9 mouse cellular contexts compared by ENCODE assay signal in the genomic region with DNA sequence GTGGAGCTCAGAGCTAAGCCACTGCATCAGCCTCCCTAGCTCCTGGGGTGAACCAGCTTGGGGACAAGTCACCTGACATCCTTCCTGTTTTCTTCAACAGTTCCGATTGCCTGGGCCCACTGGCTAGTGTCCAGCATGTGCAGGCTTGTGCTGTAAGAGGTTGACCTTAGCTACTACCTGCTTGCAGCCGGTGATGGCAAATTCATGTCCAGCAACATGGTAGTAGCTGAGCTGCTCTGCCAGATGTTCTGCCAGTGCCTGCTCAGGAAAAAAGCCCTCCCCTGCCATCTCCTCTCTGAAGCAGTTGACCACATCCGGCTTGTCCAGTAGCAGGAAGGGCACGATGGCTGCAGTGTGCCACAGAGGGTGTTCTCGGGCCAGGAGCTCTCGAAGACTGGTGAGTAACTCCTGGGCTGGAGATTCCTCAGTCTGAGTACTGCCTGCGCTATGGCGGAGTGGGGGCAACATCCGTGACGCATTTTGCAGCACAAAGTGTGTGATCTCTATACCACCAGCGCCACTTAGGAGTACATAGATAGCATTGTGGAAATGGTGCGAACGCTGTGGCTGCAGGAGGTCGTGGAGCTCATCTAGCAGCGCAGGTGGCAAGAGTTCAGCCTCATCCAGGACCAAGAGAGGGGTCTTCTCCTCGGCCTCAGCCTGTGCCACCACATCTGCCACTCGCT. TPM values are rescaled to one million over a fixed set of nuclear protein-coding genes. Genes with fewer than 3 reads are reported as not detected.
DNase-seq lines count a peak whose midpoint lies in the region; ATAC-seq and TF ChIP-seq lines count a peak whose summit lies in the region.
"Had no signal": no experiment of that assay in that cellular context is flagged by ENCODE, and none has a peak within 500 bp of the region (broad histone marks: within the 10 kb centered on the region; RNA-seq: fewer than 3 reads in every experiment).

No protein-coding gene starts in this region.

- peak overlapping the region; percentile 55 for H3K4me3 ChIP-seq in ES-Bruce4 (ENCODE audit: low read depth, low read length)
- H3K4me3 ChIP-seq in intestine, embryonic 14.5 days (ENCODE audit: low read depth, low read length), result peak overlapping the region; percentile 34; the same call in 1 of the 2 replicates

- no peaks in the 10 kb centered on the region for H3K4me1 ChIP-seq in ES-Bruce4 (ENCODE audit: control insufficient read depth, insufficient read depth, low read length)
- peaks cover 20% of the 10 kb centered on the region; the same call in 1 of the 2 replicates for H3K4me1 ChIP-seq in intestine, embryonic 14.5 days (replicated peaks; ENCODE audit: control insufficient read depth, insufficient read depth, low read length)

- peak overlapping the region; percentile 58 for H3K4me2 ChIP-seq in intestine, embryonic 14.5 days (ENCODE audit: low read length)

- H3K9me3 ChIP-seq in ES-Bruce4 (replicated peaks; ENCODE audit: control insufficient read depth, insufficient read depth, low read length, poor library complexity, severe bottlenecking), result no peaks in the 10 kb centered on the region
- H3K9me3 ChIP-seq in intestine, embryonic 14.5 days (ENCODE audit: control insufficient read depth, low read length), result no peaks in the 10 kb centered on the region

- H3K27me3 ChIP-seq in ES-Bruce4 (ENCODE audit: control insufficient read depth, insufficient read depth, low read length, poor library complexity, severe bottlenecking), result no peaks in the 10 kb centered on the region
- peaks cover 20% of the 10 kb centered on the region for H3K27me3 ChIP-seq in intestine, embryonic 14.5 days (replicated peaks; ENCODE audit: control insufficient read depth, insufficient read depth, low read length)

- 0 out of 2 replicates have a peak overlapping the region, but pooled peaks have one; percentile 8 for H3K9ac ChIP-seq in ES-Bruce4 (ENCODE audit: low read depth, poor library complexity, severe bottlenecking)
- H3K9ac ChIP-seq in intestine, embryonic 14.5 days (ENCODE audit: low read length), result no peak overlapping the region

- no peak for TF ChIP-seq POLR2A in ES-Bruce4 (IDR thresholded peaks at IDR 0.05; ENCODE audit: insufficient read depth, low read length)

- TF ChIP-seq CTCF in ES-Bruce4 (IDR thresholded peaks at IDR 0.05; ENCODE audit: low read depth, low read length), result no peak

- 0 out of 2 replicates have a peak, but pooled peaks cover under 1% of the 10 kb centered on the region for H3K36me3 ChIP-seq in ES-Bruce4 (ENCODE audit: control insufficient read depth, insufficient read depth, low read length, poor library complexity, severe bottlenecking)
- peaks cover 14% of the 10 kb centered on the region for H3K36me3 ChIP-seq in intestine, embryonic 14.5 days (ENCODE audit: control insufficient read depth, insufficient read depth, low read length)

- WGBS in intestine, embryonic 14.5 days, result 82% methylated on average over 17 of the region's 17 CpGs

- DNase-seq in adrenal gland, adult 2 months, result peak; percentile 30
- no peak for DNase-seq in adrenal gland, postnatal 4 days (ENCODE audit: low spot score in 2 of 2)
- DNase-seq in intestine, embryonic 14.5 days (ENCODE audit: low spot score), result no peak
- DNase-seq in naive thymus-derived CD4-positive, alpha-beta T cell, adult 2 months (ENCODE audit: low read depth), result peak; percentile 57
- no peak for DNase-seq in gastrocnemius, postnatal 4 days (ENCODE audit: low spot score in 2 of 2)

- no peak overlapping the region for H3K27ac ChIP-seq in ES-Bruce4 (ENCODE audit: insufficient read depth, low read length)
- H3K27ac ChIP-seq in intestine, embryonic 14.5 days (ENCODE audit: low read depth), result no peak overlapping the region

- no peak for TF ChIP-seq EP300 in ES-Bruce4 (IDR thresholded peaks at IDR 0.05; ENCODE audit: insufficient read depth, low read depth, low read length)

- ATAC-seq in intestine, embryonic 14.5 days (replicated peaks; ENCODE audit: low FRiP score, low TSS enrichment, low read depth), result no peak
- ATAC-seq in frontal cortex, adult (ENCODE audit: low TSS enrichment), result no peak
- no peak for ATAC-seq in erythroid progenitor cell, adult 5-6 weeks (replicated peaks; ENCODE audit: low FRiP score, poor library complexity, severe bottlenecking)

RNA-seq across cellular contexts. Expression of a gene that starts 2.1 kb away (rescaled TPM):
- total RNA-seq in adrenal gland, adult 2 months (2021), result 10 to 100 TPM; 21.9 to 24.2 TPM
- 51.3 and 60.0 TPM in 2 replicates for polyA plus RNA-seq in adrenal gland, adult 2 months (2012; rRNA removed)
- 10 to 100 TPM; 23.1 to 24.3 TPM for total RNA-seq in adrenal gland, postnatal 4 days (2021)
- 4.5 and 6.9 TPM in 2 replicates for polyA plus RNA-seq in ES-Bruce4 (2011; ENCODE audit: insufficient read depth, insufficient read length, low read depth, missing spikeins)
- polyA plus RNA-seq in intestine, embryonic 14.5 days (2014; fragmentation: Nextera tagmentation; extraction: Ambion mirVana), result 14.4 and 18.1 TPM in 2 replicates
- total RNA-seq in erythroid progenitor cell, adult 5-6 weeks (2015; ENCODE audit: low replicate concordance), result 2.9 and 5.4 TPM in 2 replicates
- 0.30 and 2.2 TPM in 2 replicates for total RNA-seq in erythroid progenitor cell, adult 5-6 weeks (2017; ENCODE audit: low replicate concordance)
- total RNA-seq in gastrocnemius, postnatal 4 days (2021), result 1 to 10 TPM; 2.7 to 2.9 TPM

RNA-seq across cellular contexts. Expression of a gene that starts 14.1 kb away (rescaled TPM):
- total RNA-seq in adrenal gland, adult 2 months (2021), result 1 to 10 TPM; 1.9 to 3.6 TPM
- polyA plus RNA-seq in adrenal gland, adult 2 months (2012; rRNA removed), result 12.0 and 19.0 TPM in 2 replicates
- total RNA-seq in adrenal gland, postnatal 4 days (2021), result 10 to 100 TPM; 10.2 to 18.4 TPM
- 9.8 and 10.2 TPM in 2 replicates for polyA plus RNA-seq in ES-Bruce4 (2011; ENCODE audit: insufficient read depth, insufficient read length, low read depth, missing spikeins)
- 8.2 and 13.2 TPM in 2 replicates for polyA plus RNA-seq in intestine, embryonic 14.5 days (2014; fragmentation: Nextera tagmentation; extraction: Ambion mirVana)
- total RNA-seq in erythroid progenitor cell, adult 5-6 weeks (2015; ENCODE audit: low replicate concordance), result 0.42 TPM in 1 of 2 replicates, not detected in the other
- total RNA-seq in erythroid progenitor cell, adult 5-6 weeks (2017; ENCODE audit: low replicate concordance), result 0.64 and 3.0 TPM in 2 replicates
- 10 to 100 TPM; 20.8 to 22.5 TPM for total RNA-seq in gastrocnemius, postnatal 4 days (2021)

RNA-seq across cellular contexts. Expression of a gene that starts 16.7 kb away (rescaled TPM):
- 10 to 100 TPM; 36.3 to 57.4 TPM for total RNA-seq in adrenal gland, adult 2 months (2021)
- polyA plus RNA-seq in adrenal gland, adult 2 months (2012; rRNA removed), result 37.5 and 38.2 TPM in 2 replicates
- total RNA-seq in adrenal gland, postnatal 4 days (2021), result 10 to 100 TPM; 64.8 to 65.8 TPM
- 36.1 and 41.0 TPM in 2 replicates for polyA plus RNA-seq in ES-Bruce4 (2011; ENCODE audit: insufficient read depth, insufficient read length, low read depth, missing spikeins)
- polyA plus RNA-seq in intestine, embryonic 14.5 days (2014; fragmentation: Nextera tagmentation; extraction: Ambion mirVana), result 99.1 and 107 TPM in 2 replicates
- 13.0 and 34.4 TPM in 2 replicates for total RNA-seq in erythroid progenitor cell, adult 5-6 weeks (2015; ENCODE audit: low replicate concordance)
- total RNA-seq in erythroid progenitor cell, adult 5-6 weeks (2017; ENCODE audit: low replicate concordance), result 15.2 and 29.9 TPM in 2 replicates
- total RNA-seq in gastrocnemius, postnatal 4 days (2021), result 10 to 100 TPM; 43.4 to 47.7 TPM

RNA-seq across cellular contexts. Expression of a gene that starts 19.8 kb away (rescaled TPM):
- not detected for total RNA-seq in adrenal gland, adult 2 months (2021)
- polyA plus RNA-seq in adrenal gland, adult 2 months (2012; rRNA removed), result not detected in 2 replicates
- not detected for total RNA-seq in adrenal gland, postnatal 4 days (2021)
- not detected in 2 replicates for polyA plus RNA-seq in ES-Bruce4 (2011; ENCODE audit: insufficient read depth, insufficient read length, low read depth, missing spikeins)
- 0.18 TPM in 1 of 2 replicates, not detected in the other for polyA plus RNA-seq in intestine, embryonic 14.5 days (2014; fragmentation: Nextera tagmentation; extraction: Ambion mirVana)
- total RNA-seq in erythroid progenitor cell, adult 5-6 weeks (2015; ENCODE audit: low replicate concordance), result not detected in 2 replicates
- not detected in 2 replicates for total RNA-seq in erythroid progenitor cell, adult 5-6 weeks (2017; ENCODE audit: low replicate concordance)
- not detected for total RNA-seq in gastrocnemius, postnatal 4 days (2021)
- polyA plus RNA-seq: myocyte had no signal

RNA-seq across cellular contexts. Expression of a gene that starts 23.9 kb away (rescaled TPM):
- total RNA-seq in adrenal gland, adult 2 months (2021), result not detected
- polyA plus RNA-seq in adrenal gland, adult 2 months (2012; rRNA removed), result 0.15 and 0.16 TPM in 2 replicates
- total RNA-seq in adrenal gland, postnatal 4 days (2021), result under 1 TPM; 0.45 to 0.68 TPM
- 1.8 TPM in 1 of 2 replicates, not detected in the other for polyA plus RNA-seq in ES-Bruce4 (2011; ENCODE audit: insufficient read depth, insufficient read length, low read depth, missing spikeins)
- polyA plus RNA-seq in intestine, embryonic 14.5 days (2014; fragmentation: Nextera tagmentation; extraction: Ambion mirVana), result 0.51 TPM in 1 of 2 replicates, not detected in the other
- not detected in 2 replicates for total RNA-seq in erythroid progenitor cell, adult 5-6 weeks (2015; ENCODE audit: low replicate concordance)
- not detected in 2 replicates for total RNA-seq in erythroid progenitor cell, adult 5-6 weeks (2017; ENCODE audit: low replicate concordance)
- under 1 TPM in 1 of 2 experiments, not detected in 1; 0.25 TPM for total RNA-seq in gastrocnemius, postnatal 4 days (2021)

Comparison
In these comparisons a context has a peak if more than half of its experiments do, and no peak if none do; other contexts are left out.
1. DNase-seq: peak in adrenal gland, adult 2 months (single experiment) and naive thymus-derived CD4-positive, alpha-beta T cell, adult 2 months (single experiment); none in adrenal gland, postnatal 4 days (0 of 2), intestine, embryonic 14.5 days (single experiment) and gastrocnemius, postnatal 4 days (0 of 2).